Mouse (Mus musculus): ENCODE results near the gene Rrp1. TPM values are rescaled to one million over a fixed set of nuclear protein-coding genes. Genes with fewer than 3 reads are reported as not detected.

Rrp1 gene
- polyA plus RNA-seq (2011; ENCODE audit: insufficient read length, low read depth, missing spikeins), result 130 and 139 TPM in 2 replicates

- TF ChIP-seq CTCF (IDR thresholded peaks at IDR 0.05; ENCODE audit: borderline replicate concordance, insufficient read depth, low read length), result peak; percentile 100
- TF ChIP-seq POLR2A (IDR thresholded peaks at IDR 0.05; ENCODE audit: low read depth, low read length), result peak; percentile 75
- Histone ChIP-seq H3K27ac (ENCODE audit: insufficient read depth, low read length) (peak within 1 kb of the TSS; percentile 30; the same call in 1 of the 2 replicates), H3K4me1 (ENCODE audit: control insufficient read depth, insufficient read depth, low read length) (peaks cover 5% of the 10 kb centered on the region), H3K4me3 (ENCODE audit: insufficient read depth, low read length) (peak within 1 kb of the TSS; percentile 79)
Measured at GRCm38 (mm10) chr10:78412319-78413151, at the start of gene Rrp1. Gene Rrp1, minus strand, starts transcription at chr10:78413043.

- Histone ChIP-seq H3K4me1 (ENCODE audit: control insufficient read depth, insufficient read depth, low read length) (peaks cover 9% of the 10 kb centered on the region), H3K4me3 (ENCODE audit: insufficient read depth, low read length) (no peak overlapping the region), H3K27ac (ENCODE audit: insufficient read depth, low read length) (no peak overlapping the region)
- no peak for TF ChIP-seq POLR2A (IDR thresholded peaks at IDR 0.05; ENCODE audit: low read depth, low read length)
- TF ChIP-seq CTCF (IDR thresholded peaks at IDR 0.05; ENCODE audit: borderline replicate concordance, insufficient read depth, low read length), result no peak
Measured at GRCm38 (mm10) chr10:78461767-78462166, 48.9 kb upstream of the Rrp1 start.

GRCm38 (mm10) chr10:78460463-78460862 lies 47.6 kb upstream of the Rrp1 start:
- TF ChIP-seq POLR2A (IDR thresholded peaks at IDR 0.05; ENCODE audit: low read depth, low read length) (no peak), CTCF (IDR thresholded peaks at IDR 0.05; ENCODE audit: borderline replicate concordance, insufficient read depth, low read length) (no peak)
- H3K27ac ChIP-seq (ENCODE audit: insufficient read depth, low read length), result no peak overlapping the region

GRCm38 (mm10) chr10:78458348-78459111 lies 45.7 kb upstream of the Rrp1 start:
- peak overlapping the region; percentile 6; the same call in 1 of the 2 replicates for H3K27ac ChIP-seq (ENCODE audit: insufficient read depth, low read length)
- peaks cover 9% of the 10 kb centered on the region for H3K4me1 ChIP-seq (ENCODE audit: control insufficient read depth, insufficient read depth, low read length)
- TF ChIP-seq POLR2A (IDR thresholded peaks at IDR 0.05; ENCODE audit: low read depth, low read length), result no peak
- no peak for TF ChIP-seq CTCF (IDR thresholded peaks at IDR 0.05; ENCODE audit: borderline replicate concordance, insufficient read depth, low read length)
- H3K4me3 ChIP-seq (ENCODE audit: insufficient read depth, low read length), result no peak overlapping the region

More at GRCm38 (mm10) chr10:78460463-78460862, 47.6 kb upstream of the Rrp1 start:
- H3K4me3 ChIP-seq (ENCODE audit: insufficient read depth, low read length), result no peak overlapping the region
- peaks cover 9% of the 10 kb centered on the region for H3K4me1 ChIP-seq (ENCODE audit: control insufficient read depth, insufficient read depth, low read length)

GRCm38 (mm10) chr10:78457495-78458347 lies 44.9 kb upstream of the Rrp1 start:
- H3K4me3 ChIP-seq (ENCODE audit: insufficient read depth, low read length), result no peak overlapping the region
- H3K4me1 ChIP-seq (ENCODE audit: control insufficient read depth, insufficient read depth, low read length), result peaks cover 9% of the 10 kb centered on the region
- TF ChIP-seq CTCF (IDR thresholded peaks at IDR 0.05; ENCODE audit: borderline replicate concordance, insufficient read depth, low read length) (no peak), POLR2A (IDR thresholded peaks at IDR 0.05; ENCODE audit: low read depth, low read length) (no peak)
- H3K27ac ChIP-seq (ENCODE audit: insufficient read depth, low read length), result peak overlapping the region; percentile 34

- H3K27ac ChIP-seq (ENCODE audit: insufficient read depth, low read length), result no peak overlapping the region
- peaks cover 9% of the 10 kb centered on the region for H3K4me1 ChIP-seq (ENCODE audit: control insufficient read depth, insufficient read depth, low read length)
- H3K4me3 ChIP-seq (ENCODE audit: insufficient read depth, low read length), result no peak overlapping the region
- TF ChIP-seq POLR2A (IDR thresholded peaks at IDR 0.05; ENCODE audit: low read depth, low read length) (no peak), CTCF (IDR thresholded peaks at IDR 0.05; ENCODE audit: borderline replicate concordance, insufficient read depth, low read length) (no peak)
Measured at GRCm38 (mm10) chr10:78456696-78457095, 43.9 kb upstream of the Rrp1 start.

GRCm38 (mm10) chr10:78452641-78453040 lies 39.8 kb upstream of the Rrp1 start:
- no peak overlapping the region for H3K4me3 ChIP-seq (ENCODE audit: insufficient read depth, low read length)
- no peaks in the 10 kb centered on the region for H3K4me1 ChIP-seq (ENCODE audit: control insufficient read depth, insufficient read depth, low read length)
- H3K27ac ChIP-seq (ENCODE audit: insufficient read depth, low read length), result no peak overlapping the region
- TF ChIP-seq CTCF (IDR thresholded peaks at IDR 0.05; ENCODE audit: borderline replicate concordance, insufficient read depth, low read length) (no peak), POLR2A (IDR thresholded peaks at IDR 0.05; ENCODE audit: low read depth, low read length) (no peak)

GRCm38 (mm10) chr10:78450761-78451160 lies 37.9 kb upstream of the Rrp1 start:
- Histone ChIP-seq H3K27ac (ENCODE audit: insufficient read depth, low read length) (no peak overlapping the region), H3K4me3 (ENCODE audit: insufficient read depth, low read length) (no peak overlapping the region), H3K4me1 (ENCODE audit: control insufficient read depth, insufficient read depth, low read length) (no peaks in the 10 kb centered on the region)
- TF ChIP-seq CTCF (IDR thresholded peaks at IDR 0.05; ENCODE audit: borderline replicate concordance, insufficient read depth, low read length) (no peak), POLR2A (IDR thresholded peaks at IDR 0.05; ENCODE audit: low read depth, low read length) (no peak)

- Histone ChIP-seq H3K4me1 (ENCODE audit: control insufficient read depth, insufficient read depth, low read length) (no peaks in the 10 kb centered on the region), H3K4me3 (ENCODE audit: insufficient read depth, low read length) (no peak overlapping the region), H3K27ac (ENCODE audit: insufficient read depth, low read length) (no peak overlapping the region)
- no peak for TF ChIP-seq POLR2A (IDR thresholded peaks at IDR 0.05; ENCODE audit: low read depth, low read length)
- TF ChIP-seq CTCF (IDR thresholded peaks at IDR 0.05; ENCODE audit: borderline replicate concordance, insufficient read depth, low read length), result no peak
Measured at GRCm38 (mm10) chr10:78447396-78447795, 34.6 kb upstream of the Rrp1 start.

All from embryonic fibroblast, embryonic 13.5 days (primary cell).